9 mouse cellular contexts compared by ENCODE assay signal in the genomic region with DNA sequence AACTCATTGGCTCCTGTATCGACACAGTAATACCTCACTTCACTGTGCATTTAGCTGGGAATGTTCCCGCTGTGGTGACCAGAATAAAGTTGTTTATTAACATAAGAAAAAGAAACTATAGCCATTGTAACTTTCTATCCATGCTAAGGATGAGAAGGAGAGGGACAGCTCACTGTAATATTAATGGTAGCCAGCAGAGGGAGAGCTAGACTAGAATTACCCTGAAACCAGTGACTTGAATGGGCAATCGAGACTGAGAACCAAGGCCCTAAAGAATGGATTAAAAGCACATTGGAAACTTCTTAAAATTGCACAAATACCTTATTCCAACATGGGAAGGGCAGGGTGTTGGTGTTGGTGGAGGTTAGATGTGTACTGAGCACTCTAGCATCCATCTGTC. TPM values are rescaled to one million over a fixed set of nuclear protein-coding genes. Genes with fewer than 3 reads are reported as not detected.
DNase-seq lines count a peak whose midpoint lies in the region; ATAC-seq and TF ChIP-seq lines count a peak whose summit lies in the region.
"Had no signal": no experiment of that assay in that cellular context is flagged by ENCODE, and none has a peak within 500 bp of the region (broad histone marks: within the 10 kb centered on the region; RNA-seq: fewer than 3 reads in every experiment).

No protein-coding gene starts in this region.

- DNase-seq in kidney, adult 9 months: peak; percentile 49
- DNase-seq in kidney, adult 18-20 months: no peak
- DNase-seq in A20 (ENCODE audit: low read depth, low spot score) (peak; percentile 35), ES-E14 (ENCODE audit: low read depth, low spot score) (peak; percentile 29)
- peak; percentile 5 for DNase-seq in embryo, embryonic 11.5 days (ENCODE audit: low read depth, low spot score)
- DNase-seq in midbrain, postnatal 0 days (ENCODE audit: low spot score): peak; percentile 70
- DNase-seq in spleen, postnatal 14 days (ENCODE audit: low spot score in 2 of 2): no peak

- no peak overlapping the region for H3K4me2 ChIP-seq in midbrain, postnatal 0 days (ENCODE audit: low read depth, low read length, poor library complexity, severe bottlenecking)
- H3K4me2 ChIP-seq: limb, embryonic 15.5 days; stomach, embryonic 15.5 days had no signal

- ATAC-seq in midbrain, postnatal 0 days (ENCODE audit: low FRiP score): no peak

- H3K9me3 ChIP-seq in ES-E14 (ENCODE audit: control insufficient read depth, insufficient read depth, low read depth, low read length): no peaks in the 10 kb centered on the region
- H3K9me3 ChIP-seq in midbrain, postnatal 0 days (ENCODE audit: low read length): no peaks in the 10 kb centered on the region
- H3K9me3 ChIP-seq: limb, embryonic 15.5 days; stomach, embryonic 15.5 days had no signal

- H3K27me3 ChIP-seq in midbrain, postnatal 0 days (ENCODE audit: insufficient read depth, low read length): no peaks in the 10 kb centered on the region
- H3K27me3 ChIP-seq: limb, embryonic 15.5 days; stomach, embryonic 15.5 days had no signal

- no peak overlapping the region for H3K4me3 ChIP-seq in ES-E14 (ENCODE audit: insufficient read depth in 1 of 2, low read depth in 1 of 2, low read length in 2 of 2, poor library complexity in 1 of 2, severe bottlenecking in 1 of 2)
- H3K4me3 ChIP-seq in midbrain, postnatal 0 days (ENCODE audit: low read depth, low read length): no peak overlapping the region
- H3K4me3 ChIP-seq: limb, embryonic 15.5 days; stomach, embryonic 15.5 days had no signal

- in situ Hi-C loops in ES-E14 (cut with MboI; ENCODE audit: low sequenced_read_pairs in 2 of 2, unreplicated experiment in 2 of 2): no loop called here

- no peaks in the 10 kb centered on the region for H3K4me1 ChIP-seq in ES-E14 (ENCODE audit: control insufficient read depth in 2 of 2, insufficient read depth in 2 of 2, low read length in 2 of 2, poor library complexity in 1 of 2)
- H3K4me1 ChIP-seq in midbrain, postnatal 0 days (ENCODE audit: insufficient read depth, low read length): no peaks in the 10 kb centered on the region
- H3K4me1 ChIP-seq: limb, embryonic 15.5 days; stomach, embryonic 15.5 days had no signal

- no peaks in the 10 kb centered on the region for H3K36me3 ChIP-seq in ES-E14 (ENCODE audit: control insufficient read depth, insufficient read depth, low read length, poor library complexity, severe bottlenecking)
- no peaks in the 10 kb centered on the region for H3K36me3 ChIP-seq in midbrain, postnatal 0 days (ENCODE audit: insufficient read depth, low read length)
- H3K36me3 ChIP-seq: limb, embryonic 15.5 days; stomach, embryonic 15.5 days had no signal

- H3K9ac ChIP-seq in ES-E14 (ENCODE audit: insufficient read depth, low read depth, low read length, poor library complexity, severe bottlenecking): no peak overlapping the region
- H3K9ac ChIP-seq in midbrain, postnatal 0 days (replicated peaks; ENCODE audit: low read length, poor library complexity, severe bottlenecking): no peak overlapping the region
- H3K9ac ChIP-seq: limb, embryonic 15.5 days; stomach, embryonic 15.5 days had no signal

- no peak overlapping the region for H3K27ac ChIP-seq in ES-E14 (ENCODE audit: insufficient read depth, low read depth, low read length, poor library complexity, severe bottlenecking)
- no peak overlapping the region for H3K27ac ChIP-seq in midbrain, postnatal 0 days (ENCODE audit: low read depth, low read length)
- H3K27ac ChIP-seq: limb, embryonic 15.5 days; stomach, embryonic 15.5 days had no signal

- WGBS in midbrain, postnatal 0 days: 17% methylated on average over 3 of the region's 3 CpGs

- peak; percentile 89 for TF ChIP-seq CTCF in midbrain, postnatal 0 days (IDR thresholded peaks at IDR 0.05)

TF ChIP-seq in ES-E14, 5 proteins besides CTCF, POLR2A, EP300 and RAD21:
- TF ChIP-seq ZNF384 (IDR thresholded peaks at IDR 0.05; ENCODE audit: low read depth, low read length) (no peak), ZC3H11A (IDR thresholded peaks at IDR 0.05; ENCODE audit: borderline replicate concordance, low read depth, low read length) (peak; percentile 38; the same call in 1 of the 2 replicates)

RNA-seq across cellular contexts. Expression of a gene that starts 44.0 kb away (rescaled TPM):
- total RNA-seq in ES-E14 (2012; rRNA removed): not detected in 2 replicates
- total RNA-seq in midbrain, postnatal 0 days (2014; rRNA removed): 0.27 and 0.28 TPM in 2 replicates
- polyA plus RNA-seq in midbrain, postnatal 0 days (2015; fragmentation: Nextera tagmentation; extraction: Ambion mirVana): 0.31 and 0.36 TPM in 2 replicates
- polyA plus RNA-seq: stomach, embryonic 15.5 days had no signal

RNA-seq across cellular contexts. Expression of a gene that starts 56.1 kb away (rescaled TPM):
- total RNA-seq in ES-E14 (2012; rRNA removed): 2.4 and 3.1 TPM in 2 replicates
- total RNA-seq in midbrain, postnatal 0 days (2014; rRNA removed): 0.05 and 0.11 TPM in 2 replicates
- polyA plus RNA-seq in midbrain, postnatal 0 days (2015; fragmentation: Nextera tagmentation; extraction: Ambion mirVana): 0.06 and 0.07 TPM in 2 replicates

Comparison
In these comparisons a context has a peak if more than half of its experiments do, and no peak if none do; other contexts are left out.
1. DNase-seq: peak in kidney, adult 9 months (single experiment), A20 (single experiment), ES-E14 (single experiment), embryo, embryonic 11.5 days (single experiment) and midbrain, postnatal 0 days (single experiment); none in kidney, adult 18-20 months (single experiment) and spleen, postnatal 14 days (0 of 2).